Mouse (Mus musculus) CD4-positive, CD25-positive, alpha-beta regulatory T cell, adult 2 months (primary cell): ENCODE measurements around the gene Naga.

Source experiments
- DNase-seq: peaks from one replicate; pipeline ENCODE4 v3.0.0-alpha.2; 2012; ENCODE audit warnings: low read depth, low spot score

The Naga gene

DNA sequence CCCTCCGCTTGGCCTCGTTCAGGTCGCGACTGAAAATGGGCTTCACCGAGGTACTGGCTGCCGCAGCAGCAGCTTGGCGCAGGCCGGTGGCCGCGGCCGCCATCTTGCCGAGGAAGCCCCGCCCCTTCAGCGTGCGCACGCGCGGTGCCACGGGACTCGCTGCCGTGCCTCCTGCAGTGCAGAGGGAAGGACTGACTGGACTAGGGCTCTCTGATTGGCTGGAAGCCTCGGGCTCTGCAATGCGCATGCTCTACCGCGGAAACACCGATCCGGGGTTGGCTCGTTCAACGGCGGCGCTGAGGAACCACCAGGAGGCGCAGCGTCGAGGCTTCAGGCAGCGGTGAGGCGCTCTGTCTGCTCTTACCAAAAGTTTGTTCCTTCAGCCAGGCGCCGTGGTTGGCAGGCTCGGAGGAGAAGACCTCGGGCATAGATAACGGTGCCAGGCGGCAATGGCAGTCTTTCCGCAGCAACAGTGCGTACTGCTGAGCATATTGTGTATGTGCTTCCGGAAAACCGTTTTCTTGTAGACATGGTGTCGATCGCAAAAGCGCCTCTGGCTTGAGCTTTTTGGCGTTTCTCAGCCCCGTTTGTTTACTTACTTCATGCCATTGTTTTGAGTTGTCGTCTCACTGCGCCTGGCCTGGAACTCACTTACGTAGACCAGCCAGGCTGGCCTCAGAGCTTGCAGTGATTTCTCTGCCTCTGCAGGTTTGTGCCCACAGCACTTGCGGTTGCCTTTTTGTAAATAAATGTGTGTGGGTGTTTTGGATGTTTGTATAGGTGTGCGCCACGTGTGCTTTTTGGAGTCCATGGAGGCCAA, 15.6 kb upstream of the Naga start, which contains the start of gene Ndufa6:
TSS of gene Ndufa6 (minus strand) at position 197 of the 820 bp plus-strand sequence.
- peak; percentile 100 for DNase-seq

DNA sequence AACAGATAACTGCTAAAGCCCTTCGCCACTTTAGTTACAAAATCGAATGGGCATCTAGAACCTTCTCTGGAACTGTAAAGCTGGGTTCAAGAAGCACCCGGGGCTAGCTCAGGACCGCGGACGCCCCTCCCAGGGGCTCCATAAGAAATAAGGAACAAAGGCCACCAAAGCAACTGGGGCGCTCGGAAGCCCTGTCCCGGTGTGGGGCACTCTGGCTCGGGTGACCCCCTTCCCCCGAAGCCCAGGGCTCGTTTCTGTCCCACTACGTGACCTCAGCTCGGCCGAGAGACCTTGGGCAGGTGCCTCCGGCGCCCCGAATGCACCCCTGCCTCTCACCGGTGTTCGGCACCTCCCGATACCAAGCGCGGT, 15.0 kb upstream of the Naga start:
- no peak for DNase-seq

DNA sequence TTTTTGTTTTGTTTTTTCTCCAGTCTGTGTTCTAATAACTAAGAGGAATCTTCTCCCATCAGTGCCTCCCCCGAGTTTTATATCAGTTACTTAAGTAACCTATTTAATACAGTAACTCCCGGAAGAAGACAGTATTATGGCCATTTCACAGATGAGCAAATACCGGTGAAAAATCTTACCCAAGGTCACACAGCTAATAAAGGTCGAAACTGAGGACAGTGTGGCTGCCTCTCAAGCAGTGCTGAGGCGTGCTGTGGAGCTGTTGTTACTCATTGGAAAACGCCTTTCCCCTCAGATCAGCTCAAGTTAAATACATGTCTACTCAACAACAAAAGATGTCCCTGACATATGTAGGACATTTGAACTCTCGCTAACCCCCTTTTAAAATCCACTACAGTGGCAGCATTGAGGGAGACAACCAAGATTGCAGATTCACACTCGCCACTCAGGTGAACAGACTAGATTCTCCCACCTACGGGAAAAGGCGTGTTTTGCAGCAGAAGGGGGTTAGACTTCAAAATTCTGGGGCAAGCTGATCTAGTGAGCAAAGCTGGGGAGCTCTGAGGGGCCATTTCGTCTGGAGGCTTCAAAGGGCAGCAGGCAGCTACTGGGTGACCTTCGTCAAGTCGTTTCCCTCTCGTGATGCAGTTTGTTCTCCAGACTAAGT, 14.5 kb upstream of the Naga start:
- no peak for DNase-seq

DNA sequence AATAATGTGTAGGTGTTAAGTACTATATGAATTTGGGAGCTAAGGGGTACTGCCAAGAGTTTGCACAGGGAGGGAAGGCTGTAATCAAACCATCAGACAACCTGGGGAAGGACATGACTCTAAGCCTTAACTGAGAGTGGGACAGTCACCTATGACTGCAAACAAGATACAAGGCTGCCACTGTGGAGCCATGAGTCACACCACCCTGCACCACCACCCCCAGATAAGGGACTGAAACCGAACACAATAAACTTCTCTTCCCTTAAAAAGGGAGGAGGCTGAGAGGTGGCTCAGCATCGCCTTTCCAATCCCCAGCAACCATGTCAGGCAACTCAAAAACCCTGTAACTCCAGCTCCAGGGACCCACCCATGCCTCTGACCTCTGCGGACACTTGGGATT, 12.8 kb upstream of the Naga start:
- DNase-seq = no peak

DNA sequence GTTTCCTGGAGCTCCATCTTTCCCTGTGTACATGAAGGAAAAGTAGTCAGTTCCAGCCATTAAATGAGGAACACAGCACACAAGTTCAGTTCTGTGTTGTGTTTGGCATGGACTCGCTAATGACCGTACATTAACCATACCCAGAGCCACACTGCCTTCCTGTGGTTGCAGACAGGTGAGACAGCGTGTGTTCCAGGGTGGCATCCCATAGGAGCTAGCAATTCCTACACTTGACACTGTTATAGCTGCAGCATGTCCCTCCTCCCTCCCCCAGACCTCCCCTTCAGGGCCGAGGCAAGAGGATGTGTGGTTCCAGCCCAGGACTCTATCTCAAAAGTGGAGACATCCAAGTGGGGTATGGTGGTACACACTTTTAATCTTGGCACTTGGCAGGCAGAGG, 11.6 kb upstream of the Naga start:
- no peak for DNase-seq

DNA sequence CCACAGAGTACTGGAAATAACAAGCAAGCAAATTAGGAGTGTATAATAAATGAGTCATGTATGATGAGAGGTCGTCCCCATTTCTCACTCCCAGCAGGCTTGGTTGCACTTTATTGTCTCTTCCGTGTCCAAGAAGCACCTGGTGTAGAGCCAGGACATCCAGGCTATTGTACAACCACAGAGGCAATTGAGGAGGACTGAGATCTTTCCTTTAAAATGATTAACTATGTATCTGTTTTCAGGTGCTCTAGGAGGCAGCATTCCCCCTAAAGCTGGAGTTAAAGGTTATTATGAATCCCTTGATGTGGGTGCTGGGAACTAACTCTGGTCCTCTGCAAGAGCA, 10.2 kb upstream of the Naga start:
- DNase-seq = no peak

DNA sequence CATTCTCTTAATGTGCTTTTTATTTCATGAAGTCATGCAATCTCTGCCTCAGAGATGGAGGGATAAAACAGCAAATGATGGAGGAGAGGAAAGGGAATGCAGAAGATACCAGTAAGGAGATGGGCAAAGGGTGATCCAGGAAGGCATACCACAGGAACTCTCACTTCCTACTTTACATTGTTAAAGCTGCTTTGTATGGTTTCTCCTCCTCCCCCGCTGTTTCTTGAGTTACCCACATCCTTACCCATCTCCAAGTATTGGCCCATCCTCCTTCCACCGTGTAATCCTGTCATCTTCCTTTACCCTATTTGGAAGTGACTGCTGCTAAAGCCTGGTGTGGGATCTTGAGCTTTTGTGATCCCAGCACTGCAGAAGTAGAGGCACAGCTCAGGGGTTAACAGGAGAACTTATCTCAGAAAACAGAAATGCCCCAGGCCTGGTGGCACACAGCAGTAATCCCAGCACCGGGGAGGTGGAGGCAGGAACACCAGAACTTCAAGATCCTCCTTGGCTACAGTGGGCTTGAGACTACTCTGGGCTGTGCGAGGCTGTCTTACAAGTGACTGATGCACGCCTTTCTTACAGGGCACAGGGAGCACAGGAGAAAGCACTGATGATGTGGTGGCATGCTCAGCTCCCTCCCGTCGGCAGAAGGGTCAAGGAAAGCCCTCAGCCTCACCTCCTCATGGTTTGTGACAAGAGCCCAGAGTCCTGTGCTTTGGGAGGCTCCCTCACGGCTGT, 9.7 kb upstream of the Naga start:
- DNase-seq = no peak

DNA sequence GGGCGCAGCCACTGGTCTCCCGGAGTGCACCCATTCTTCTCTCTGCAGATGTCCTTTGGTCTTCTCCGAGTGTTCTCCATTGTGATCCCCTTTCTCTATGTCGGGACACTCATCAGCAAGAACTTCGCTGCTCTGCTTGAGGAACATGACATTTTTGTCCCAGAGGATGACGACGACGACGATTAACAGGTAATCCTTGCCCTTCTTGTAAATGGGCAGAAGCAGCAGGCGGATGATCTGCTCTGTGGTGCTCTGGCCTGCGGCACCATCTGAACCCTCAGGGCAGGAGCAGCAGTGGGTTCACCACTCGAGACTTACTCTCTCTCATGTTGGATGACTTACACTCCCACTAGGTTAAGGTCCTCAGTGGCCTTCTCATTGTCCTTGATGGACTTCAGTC, 9.1 kb upstream of the Naga start:
- DNase-seq = no peak

DNA sequence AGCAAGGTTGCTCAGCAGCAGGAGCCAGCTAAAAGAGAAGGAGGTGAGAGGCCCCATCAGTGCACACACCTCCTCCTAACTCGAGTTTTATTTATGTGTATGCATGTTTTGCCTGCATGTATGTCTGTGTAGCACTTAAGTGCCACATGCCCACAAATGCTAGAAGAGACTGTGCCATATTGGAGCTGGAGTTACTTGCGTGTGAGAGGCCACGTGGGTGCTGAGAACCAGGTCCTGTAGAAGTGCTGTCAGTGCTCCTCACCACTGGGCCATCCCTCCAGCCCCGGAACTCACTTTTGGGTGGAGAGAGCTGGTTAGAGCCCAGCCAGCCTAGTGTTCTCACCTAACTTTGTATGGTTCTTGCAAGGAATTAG, 8.6 kb upstream of the Naga start:
- DNase-seq = no peak

DNA sequence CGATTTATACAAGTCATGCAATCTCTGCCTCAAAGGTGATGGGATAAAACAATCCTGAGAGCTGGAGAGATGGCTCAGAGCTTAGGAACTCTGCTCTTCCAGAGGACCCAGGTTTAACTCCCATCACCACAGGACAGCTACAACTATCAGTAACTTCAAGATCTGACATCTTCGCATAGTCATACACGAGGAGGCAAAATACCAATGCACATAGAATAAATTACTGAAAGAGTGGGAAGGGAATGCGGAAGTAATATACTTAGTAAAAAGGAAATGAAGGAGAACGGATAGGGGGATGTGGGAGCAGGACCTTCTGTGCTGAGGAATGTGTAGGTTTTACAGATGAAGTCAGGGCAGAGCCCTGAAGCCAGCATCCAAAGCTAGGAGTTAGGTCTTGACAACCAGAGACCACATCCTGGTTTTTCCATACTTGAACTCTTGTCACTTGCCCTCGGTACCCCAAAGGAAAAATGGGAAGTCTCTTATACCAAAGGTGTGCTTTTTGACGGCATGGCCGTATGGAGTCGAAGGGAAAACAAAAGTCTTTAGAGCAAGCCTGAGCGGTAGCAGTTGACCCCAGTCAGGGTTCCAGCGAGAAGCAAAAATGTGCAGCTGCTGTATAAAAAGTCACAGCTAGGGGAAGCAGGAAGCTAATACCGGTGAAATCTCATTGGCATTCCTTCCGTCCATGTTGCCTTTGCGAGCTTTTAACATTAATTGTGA, 8.0 kb upstream of the Naga start:
- DNase-seq = peak; percentile 35

DNA sequence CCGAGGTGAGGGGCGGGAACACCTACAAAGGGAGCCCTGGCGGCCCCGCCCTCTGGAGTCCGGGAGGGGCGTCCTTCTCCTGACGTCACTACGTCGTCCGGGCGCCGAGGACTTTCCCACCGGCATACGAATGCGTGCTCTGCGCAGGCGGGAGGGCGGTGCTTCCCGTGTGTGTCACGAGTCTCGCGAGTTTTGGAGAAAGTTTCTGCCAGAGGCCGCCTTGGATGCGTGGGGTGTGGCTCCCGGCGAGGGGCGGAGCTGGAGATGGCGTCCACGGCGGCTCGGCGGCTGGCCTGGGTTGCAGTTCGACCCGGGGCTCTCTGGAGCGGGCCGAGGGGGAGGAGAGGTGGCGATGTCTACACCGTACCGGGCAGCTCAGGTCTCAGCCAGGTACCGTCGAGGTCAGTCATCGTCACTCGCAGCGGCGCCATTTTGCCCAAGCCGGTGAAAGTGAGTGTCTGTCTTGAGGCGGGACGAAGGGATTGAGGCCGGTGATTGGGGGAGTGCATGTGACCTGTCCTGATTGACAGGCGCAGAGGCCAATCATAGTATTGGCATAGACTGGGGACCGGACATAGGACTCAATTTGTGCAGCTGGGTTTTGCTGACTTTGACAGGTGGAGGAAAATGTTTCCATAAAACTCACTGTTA, 7.2 kb upstream of the Naga start:
- DNase-seq = peak; percentile 100

DNA sequence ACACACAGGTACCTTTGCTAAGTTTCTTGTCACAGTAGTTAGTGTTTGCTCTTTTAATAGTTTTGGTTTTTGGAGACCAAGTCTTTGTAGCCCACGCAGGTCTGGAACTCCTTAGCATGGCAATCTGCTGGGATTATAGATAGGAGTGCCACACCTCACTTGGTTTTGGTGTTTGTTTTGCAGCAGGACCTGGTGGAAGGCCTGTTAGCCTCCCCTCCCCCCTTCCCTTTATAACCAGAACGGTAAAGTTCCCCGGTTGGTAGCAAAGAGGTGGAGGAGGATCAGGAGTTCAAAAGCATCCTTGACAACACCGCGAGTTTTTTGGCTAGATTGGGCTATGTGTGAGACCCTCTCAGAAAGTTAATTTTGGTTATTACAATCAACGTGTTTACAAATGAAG, 6.2 kb upstream of the Naga start:
- DNase-seq = no peak

DNA sequence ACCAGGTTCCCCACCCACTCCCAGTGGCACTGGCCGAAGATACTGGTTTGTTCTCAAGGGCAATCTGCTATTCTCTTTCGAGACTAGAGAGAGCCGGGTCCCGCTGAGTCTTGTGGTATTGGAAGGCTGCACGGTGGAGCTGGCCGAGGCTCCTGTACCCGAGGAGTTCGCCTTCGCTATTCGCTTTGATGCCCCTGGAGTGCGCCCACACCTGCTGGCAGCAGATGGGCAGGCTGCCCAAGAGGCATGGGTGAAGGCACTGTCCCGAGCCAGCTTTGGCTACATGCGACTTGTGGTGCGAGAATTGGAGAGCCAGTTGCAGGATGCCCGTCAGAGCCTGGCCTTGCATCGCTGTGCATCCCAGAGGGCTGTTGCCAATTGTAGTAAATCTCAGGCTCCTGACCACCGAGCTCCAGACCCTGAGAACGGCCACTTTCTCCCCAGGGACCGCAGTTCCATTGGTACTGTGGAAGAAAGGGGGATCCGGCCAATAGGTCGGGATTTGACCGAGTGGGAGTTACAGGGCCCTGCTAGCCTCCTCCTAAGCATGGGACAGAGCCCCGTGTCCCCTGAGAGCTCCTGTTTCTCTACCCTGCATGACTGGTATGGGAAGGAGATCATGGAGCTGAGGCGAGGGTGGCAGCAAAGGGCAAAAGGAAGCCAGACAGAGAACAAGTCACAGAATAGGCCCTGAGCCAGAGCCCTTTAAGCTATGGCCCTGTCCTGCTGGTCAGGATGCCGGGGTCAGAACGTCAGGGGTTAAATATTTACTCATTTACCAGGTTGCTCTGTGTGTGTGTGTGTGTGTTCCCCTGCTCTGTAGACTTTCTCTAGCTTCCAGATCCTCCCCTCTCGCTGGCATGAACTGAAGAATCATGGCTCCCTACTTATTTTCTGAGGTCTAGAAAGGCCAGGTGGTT, 4.9 kb upstream of the Naga start:
- no peak for DNase-seq

DNA sequence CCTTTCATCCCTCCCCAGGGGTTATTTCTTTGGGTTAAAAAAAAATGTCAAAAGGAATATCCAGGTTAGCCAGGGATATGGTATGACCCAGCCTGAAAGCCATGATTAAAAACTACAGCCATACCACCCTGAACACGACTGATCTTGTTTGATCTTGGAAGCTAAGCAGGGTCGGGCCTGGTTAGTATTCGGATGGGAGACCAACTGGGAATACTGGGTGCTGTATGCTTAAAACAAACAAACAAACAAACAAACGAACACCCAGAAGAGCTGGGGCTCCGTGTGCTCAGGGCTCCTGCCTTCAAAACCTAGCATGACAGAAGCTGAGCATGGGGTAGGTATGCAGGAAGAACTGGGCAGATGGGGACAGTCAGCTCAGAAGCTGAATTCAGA, 3.8 kb upstream of the Naga start:
- DNase-seq = peak; percentile 34

DNA sequence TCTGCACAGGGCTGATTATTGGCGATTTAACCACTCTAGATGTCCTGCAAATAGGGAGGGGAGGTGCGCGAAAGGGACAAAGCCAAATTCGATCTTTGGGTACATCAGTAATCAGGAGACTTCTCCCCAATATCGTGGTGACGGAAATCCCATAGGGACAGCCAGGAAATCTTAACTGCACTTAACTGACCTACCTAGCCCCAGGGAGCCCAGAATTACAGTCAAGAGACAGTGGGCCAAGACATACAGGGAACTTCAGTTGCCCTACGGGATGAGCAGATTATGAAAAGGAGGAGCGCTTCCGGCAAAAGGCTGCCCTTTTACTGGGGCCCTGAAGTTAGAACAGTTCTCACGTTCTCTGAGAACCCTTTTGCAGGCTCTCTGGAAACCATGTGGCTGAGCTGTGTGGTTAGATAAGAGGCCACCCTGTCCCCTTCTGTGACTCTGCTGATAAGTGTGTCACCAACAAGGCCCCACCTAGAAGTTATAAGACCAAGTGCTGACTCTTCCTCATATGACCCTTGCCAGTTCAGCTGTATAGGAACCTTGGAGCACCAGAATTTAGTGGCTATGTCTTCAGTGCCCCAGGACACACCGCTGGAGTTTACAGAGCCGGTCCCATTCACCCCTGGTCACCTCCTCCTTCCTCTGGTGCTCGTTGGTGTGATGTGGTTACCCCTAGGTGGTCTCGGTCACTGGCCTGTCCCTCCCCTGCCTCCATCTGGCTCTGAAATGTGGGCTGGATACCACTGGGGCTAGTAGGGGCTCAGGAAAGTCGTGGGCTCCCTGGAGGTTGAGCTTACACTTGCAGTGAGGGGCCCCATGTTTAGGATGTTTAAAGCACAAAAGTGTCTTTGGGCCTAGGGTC, 3.2 kb upstream of the Naga start:
- peak; percentile 64 for DNase-seq

DNA sequence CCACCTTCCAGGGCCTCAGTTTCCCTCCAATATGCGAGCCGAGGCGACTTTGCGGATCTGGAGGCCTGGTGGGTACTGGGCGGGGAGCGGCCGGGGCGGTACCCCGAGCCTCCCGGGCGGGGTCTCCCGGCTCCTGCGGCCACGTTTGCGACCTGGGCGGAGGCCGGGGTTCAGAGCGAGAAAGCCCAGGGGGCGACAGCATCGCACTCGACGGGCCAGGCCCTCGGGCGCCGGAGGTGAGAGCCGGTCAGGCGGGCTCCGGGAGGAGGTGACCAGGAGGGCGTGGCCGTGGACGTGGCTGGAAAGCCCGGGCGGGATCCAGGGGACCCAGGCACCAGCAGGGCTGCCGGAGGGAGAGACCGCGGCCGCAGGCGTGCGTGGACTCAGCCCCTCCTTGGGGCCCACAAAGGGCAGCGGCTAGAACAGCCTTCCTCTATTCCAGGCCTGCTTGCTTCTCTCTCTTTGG, 2.3 kb upstream of the Naga start:
- peak; percentile 46 for DNase-seq

DNA sequence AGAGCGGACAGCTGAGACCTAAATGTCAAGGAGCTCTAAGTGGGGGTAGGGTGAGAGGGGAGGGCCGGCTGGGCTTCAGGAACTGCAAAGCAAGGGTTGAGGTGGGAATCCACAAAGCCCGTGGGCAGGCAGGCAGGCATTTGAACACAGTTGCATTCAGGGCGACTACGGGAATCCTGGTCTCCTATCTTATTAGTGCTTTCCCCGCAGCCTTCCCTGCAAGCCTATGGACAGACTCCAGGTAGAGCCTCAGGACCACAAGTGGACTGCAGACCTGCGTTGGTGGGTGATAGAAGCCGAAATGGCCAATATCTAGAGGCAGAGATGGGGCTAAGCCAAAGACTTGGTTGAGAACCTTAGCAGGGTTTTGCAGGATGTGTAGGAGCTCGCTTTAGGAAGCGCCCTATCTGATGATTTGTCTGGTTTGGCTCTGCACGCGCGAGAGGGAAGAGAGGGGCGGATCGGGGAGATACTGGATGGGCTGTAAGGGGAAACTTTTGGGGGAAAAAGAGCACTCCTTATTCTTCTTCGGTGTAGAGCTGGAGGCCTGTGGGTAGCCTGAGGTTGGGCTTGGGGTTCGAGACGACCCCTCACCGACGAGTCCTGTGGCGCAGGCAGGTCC, 1.8 kb upstream of the Naga start:
- DNase-seq = no peak

DNA sequence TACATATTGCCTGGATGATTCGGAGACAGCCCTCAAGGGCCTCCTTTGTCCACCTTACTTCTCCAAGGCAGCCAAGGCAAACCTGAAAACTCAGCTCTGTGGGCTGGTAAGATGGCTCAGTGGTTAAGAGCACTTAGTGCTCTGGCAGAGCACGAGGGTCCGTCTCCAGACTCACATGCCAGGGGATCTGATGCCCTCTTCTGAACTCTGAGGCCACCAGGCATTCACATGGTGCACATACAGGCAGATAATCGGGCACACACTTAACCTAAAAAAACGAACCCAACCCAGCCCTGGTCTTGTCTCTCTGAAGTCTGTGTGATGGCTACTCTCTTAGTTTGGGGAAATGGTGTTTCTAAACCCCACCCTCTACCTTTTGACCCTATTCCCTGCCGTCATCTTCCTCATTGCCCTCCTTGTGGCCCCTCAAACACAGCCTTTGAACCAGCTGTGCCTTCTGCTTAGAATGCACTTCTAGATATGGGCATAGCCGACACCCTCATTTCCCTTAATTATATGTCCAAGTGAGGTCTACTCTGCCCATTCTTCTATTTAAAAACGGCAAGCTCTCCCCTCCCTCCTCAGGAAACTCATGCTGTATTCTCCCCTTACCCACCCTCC, 1.0 kb upstream of the Naga start:
- DNase-seq = no peak

DNA sequence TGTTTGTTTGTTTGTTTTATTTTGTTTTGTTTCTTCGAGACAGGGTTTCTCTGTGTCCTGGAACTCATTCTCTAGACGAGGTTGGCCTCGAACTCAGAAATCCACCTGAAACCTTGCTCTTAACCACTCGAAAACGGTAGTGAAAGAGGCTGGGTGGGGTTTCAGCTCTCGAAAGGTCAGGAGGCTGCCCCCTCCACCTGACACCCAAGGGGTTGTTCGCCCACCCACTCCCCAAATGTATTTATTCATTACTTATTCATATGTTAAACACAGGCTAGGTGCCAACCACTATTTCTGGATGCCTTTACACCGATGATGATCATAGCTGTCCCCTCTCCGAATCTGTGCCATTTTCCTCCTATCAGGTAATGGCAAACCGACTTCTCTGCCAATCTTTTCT, 425 bp upstream of the Naga start:
- no peak for DNase-seq
